Mouse (Mus musculus) myocyte (in vitro differentiated cells): ENCODE results near the gene Notch2.

Experiments used
- CEBPB ChIP-seq: IDR thresholded peaks from 2 replicates; pipeline ENCODE4 v1.6.1; 2011; ENCODE audit warnings: mild to moderate bottlenecking, moderate library complexity; ENCODE audit not compliant: poor library complexity, insufficient read depth, severe bottlenecking
- E2F4 ChIP-seq: IDR thresholded peaks from one replicate; pipeline ENCODE4 v1.6.1; 2011; ENCODE audit warnings: mild to moderate bottlenecking, control low read depth, moderate library complexity; ENCODE audit not compliant: insufficient read depth
- MAX ChIP-seq: IDR thresholded peaks from one replicate; pipeline ENCODE4 v1.6.1; 2011; ENCODE audit warnings: low read depth, mild to moderate bottlenecking, control low read depth
- MYOD1 ChIP-seq, 3 experiments: IDR thresholded peaks; one replicate each; pipeline ENCODE4 v1.6.1; 2011; ENCODE audit warnings: control low read depth in 2 of 3, low read depth in 2 of 3, mild to moderate bottlenecking in 2 of 3, moderate library complexity in 1 of 3; ENCODE audit not compliant: insufficient read length in 2 of 3, control insufficient read depth in 1 of 3
- MYOG ChIP-seq, 3 experiments: IDR thresholded peaks; one replicate each; pipeline ENCODE4 v1.6.1; 2011; ENCODE audit warnings: control low read depth in 2 of 3, low read depth in 2 of 3, mild to moderate bottlenecking in 2 of 3; ENCODE audit not compliant: insufficient read length in 2 of 3, control insufficient read depth in 1 of 3, insufficient read depth in 1 of 3
- POLR2A ChIP-seq: IDR thresholded peaks from one replicate; pipeline ENCODE4 v1.6.1; 2011; ENCODE audit warnings: low read depth, mild to moderate bottlenecking, control low read depth, moderate library complexity; ENCODE audit not compliant: insufficient read length
- POLR2AphosphoS2 ChIP-seq: IDR thresholded peaks from one replicate; pipeline ENCODE4 v1.6.1; 2011; ENCODE audit warnings: low read depth, control low read depth; ENCODE audit not compliant: insufficient read length
- REST ChIP-seq: IDR thresholded peaks from one replicate; pipeline ENCODE4 v1.6.1; 2011; ENCODE audit warnings: mild to moderate bottlenecking, control low read depth, moderate library complexity; ENCODE audit not compliant: insufficient read depth, insufficient read length
- TCF12 ChIP-seq: IDR thresholded peaks from one replicate; pipeline ENCODE4 v1.6.1; 2011; ENCODE audit warnings: mild to moderate bottlenecking, control low read depth; ENCODE audit not compliant: poor library complexity, insufficient read depth, severe bottlenecking
- TCF3 ChIP-seq: IDR thresholded peaks from one replicate; pipeline ENCODE4 v1.6.1; 2011; ENCODE audit warnings: low read depth, control low read depth; ENCODE audit not compliant: insufficient read length
- USF1 ChIP-seq: IDR thresholded peaks from one replicate; pipeline ENCODE4 v1.6.1; 2011; ENCODE audit warnings: low read depth, mild to moderate bottlenecking, control low read depth, moderate library complexity

GRCm38 (mm10) chr3:98032944-98033343, 19.6 kb downstream of the Notch2 start:
- TF ChIP-seq E2F4: no peak
- no peak for TF ChIP-seq POLR2A
- TF ChIP-seq MYOG (IDR thresholded peaks at IDR 0.05; ENCODE audit: control insufficient read depth in 1 of 3, insufficient read depth in 1 of 3, insufficient read length in 2 of 3, low read depth in 2 of 3): no peak
- no peak for TF ChIP-seq POLR2AphosphoS2
- TF ChIP-seq MYOD1 (IDR thresholded peaks at IDR 0.05; ENCODE audit: control insufficient read depth in 1 of 3, insufficient read length in 2 of 3, low read depth in 2 of 3): no peak
- no peak for TF ChIP-seq REST
- no peak for TF ChIP-seq TCF12
- no peak for TF ChIP-seq TCF3
- TF ChIP-seq USF1: no peak
- no peak for TF ChIP-seq CEBPB
- TF ChIP-seq MAX: no peak
